Mouse (Mus musculus) hindbrain, embryonic 15.5 days (tissue): ENCODE data around the gene Nrf1. TPM values are rescaled to one million over a fixed set of nuclear protein-coding genes. Genes with fewer than 3 reads are reported as not detected.
A peak's percentile ranks its signal among the peaks of the same experiment; 100 is the strongest.

ENCODE experiments used
- ATAC-seq: fragments of 200-750 bp; cut with Nextera tagmentation; 2 replicates; pipeline ENCODE4 v1.8.0; 2017; ENCODE audit warnings: low read depth, moderate number of reproducible peaks, moderate TSS enrichment; ENCODE audit not compliant: low FRiP score
- H3K27ac ChIP-seq: fragments of 300-500 bp; sonication (generic); replicated peaks from 2 replicates; pipeline ENCODE4 v1.5.1; 2015; ENCODE audit warnings: mild to moderate bottlenecking, inconsistent platforms
- H3K27me3 ChIP-seq: fragments of 300-500 bp; sonication (generic); 2 replicates; pipeline ENCODE4 v1.6.1; 2015; ENCODE audit warnings: control low read depth, inconsistent platforms
- H3K36me3 ChIP-seq: fragments of 300-500 bp; sonication (generic); 2 replicates; pipeline ENCODE4 v1.6.1; 2015; ENCODE audit warnings: control low read depth, inconsistent platforms
- H3K4me1 ChIP-seq: fragments of 300-500 bp; sonication (generic); replicated peaks from 2 replicates; pipeline ENCODE4 v1.6.1; 2015; ENCODE audit warnings: control low read depth, inconsistent platforms
- H3K4me2 ChIP-seq: fragments of 300-500 bp; sonication (generic); 2 replicates; pipeline ENCODE4 v1.6.1; 2015; ENCODE audit warnings: moderate library complexity, mild to moderate bottlenecking, inconsistent platforms
- H3K4me3 ChIP-seq: fragments of 300-500 bp; sonication (generic); 2 replicates; pipeline ENCODE4 v1.5.1; 2015; ENCODE audit warnings: mild to moderate bottlenecking, inconsistent platforms
- H3K9ac ChIP-seq: fragments of 300-500 bp; sonication (generic); 2 replicates; pipeline ENCODE4 v1.6.1; 2015; ENCODE audit warnings: inconsistent platforms
- H3K9me3 ChIP-seq: fragments of 300-500 bp; sonication (generic); 2 replicates; pipeline ENCODE4 v1.6.1; 2016; ENCODE audit warnings: control low read depth, inconsistent platforms
- WGBS: fragments of 180-500 bp; shearing (Covaris S2); methylation state at CpG from one replicate; pipeline ENCODE4 v1.1.7; 2015; 5-methylcytosine and 5-hydroxymethylcytosine counted together
- polyA plus RNA-seq: library from polyadenylated mRNA; unstranded; fragments of >200 nt; fragmentation: Nextera tagmentation; extraction: Ambion mirVana; gene quantifications from 2 replicates; pipeline ENCODE4 v1.2.1, GENCODE M21; 2015

Gene Nrf1
- polyA plus RNA-seq, 1 experiment from 2014 or later = 36.5 TPM

DNA sequence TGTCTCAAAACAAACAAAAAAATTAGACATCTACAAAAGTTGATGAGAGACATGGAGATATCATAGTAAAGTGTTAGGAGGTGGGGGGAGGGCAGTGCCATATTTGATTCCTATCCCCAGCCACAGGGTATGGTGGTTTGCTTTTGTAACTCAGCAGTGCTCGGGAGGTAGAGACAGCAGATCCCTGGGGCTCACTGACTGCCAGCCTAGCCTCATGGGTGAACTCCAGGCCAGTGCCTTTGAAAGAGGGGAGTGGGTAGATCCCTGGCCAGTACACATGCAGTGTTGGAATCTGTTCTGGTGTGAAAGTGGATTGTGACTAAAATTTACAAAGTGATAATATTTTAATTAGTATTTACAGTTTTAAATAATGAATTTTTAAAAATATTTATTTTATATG, 75.6 kb downstream of the Nrf1 start:
- Histone ChIP-seq H3K4me2 (no peak overlapping the region), H3K9ac (no peak overlapping the region), H3K27me3 (no peaks in the 10 kb centered on the region), H3K36me3 (peaks cover 9% of the 10 kb centered on the region), H3K9me3 (no peaks in the 10 kb centered on the region), H3K4me1 (no peaks in the 10 kb centered on the region), H3K4me3 (no peak overlapping the region), H3K27ac (no peak overlapping the region)
- no peak for ATAC-seq
- WGBS = 77% methylated on average over 1 of the region's 1 CpGs

- Histone ChIP-seq H3K4me1 (no peaks in the 10 kb centered on the region), H3K27me3 (no peaks in the 10 kb centered on the region), H3K27ac (no peak overlapping the region), H3K9me3 (no peaks in the 10 kb centered on the region), H3K9ac (no peak overlapping the region), H3K36me3 (peaks cover 3% of the 10 kb centered on the region), H3K4me3 (no peak overlapping the region), H3K4me2 (no peak overlapping the region)
- 87% methylated on average over 7 of the region's 7 CpGs for WGBS
- no peak for ATAC-seq
Measured at GRCm38 (mm10) chr6:30126060-30126459, 78.3 kb downstream of the Nrf1 start.

DNA sequence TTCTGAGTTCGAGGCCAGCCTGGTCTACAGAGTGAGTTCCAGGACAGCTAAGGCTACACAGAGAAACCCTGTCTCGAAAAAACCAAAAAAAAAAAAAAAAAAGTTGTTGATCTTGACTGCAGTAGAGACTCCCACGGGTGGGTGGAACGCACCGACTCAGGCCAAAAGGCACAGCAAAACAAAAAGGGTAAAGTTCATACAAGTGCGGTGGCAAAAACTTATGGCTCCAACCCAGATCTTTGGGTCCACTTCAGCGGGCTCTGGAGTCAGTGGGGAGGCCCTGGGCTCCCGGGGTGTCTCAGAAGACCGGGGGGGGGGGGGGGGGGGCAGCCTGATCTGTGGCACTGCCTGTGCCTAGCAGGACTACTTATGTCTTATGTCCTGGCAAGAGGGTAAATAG, 79.0 kb downstream of the Nrf1 start:
- no peak overlapping the region for H3K4me2 ChIP-seq
- peaks cover 3% of the 10 kb centered on the region for H3K36me3 ChIP-seq
- H3K27ac ChIP-seq = no peak overlapping the region
- H3K4me3 ChIP-seq = no peak overlapping the region
- no peaks in the 10 kb centered on the region for H3K27me3 ChIP-seq
- H3K9ac ChIP-seq = no peak overlapping the region
- no peak for ATAC-seq
- no peaks in the 10 kb centered on the region for H3K9me3 ChIP-seq
- whole genome bisulfite sequencing = 95% methylated on average over 9 of the region's 9 CpGs
- no peaks in the 10 kb centered on the region for H3K4me1 ChIP-seq

DNA sequence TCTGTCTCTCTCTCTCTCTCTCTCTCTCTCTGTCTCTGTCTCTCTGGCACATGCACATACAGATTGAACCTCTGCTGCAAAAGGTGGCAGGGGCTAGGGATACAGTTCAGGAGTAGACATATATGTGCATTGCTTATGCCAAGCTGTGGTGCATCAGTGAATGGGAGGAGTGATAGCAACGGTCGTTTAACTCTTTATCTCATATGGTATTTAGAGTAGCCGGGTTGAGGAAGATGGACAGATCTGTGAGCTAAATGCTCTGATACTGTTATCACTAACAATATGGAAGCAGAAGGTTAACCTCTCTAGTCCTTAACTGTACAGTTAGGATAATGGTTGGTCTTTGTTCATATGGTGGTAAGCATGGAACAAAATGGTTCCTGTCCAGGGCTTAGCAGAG, 84.6 kb downstream of the Nrf1 start:
- ATAC-seq = no peak
- Histone ChIP-seq H3K4me1 (no peaks in the 10 kb centered on the region), H3K4me2 (no peak overlapping the region), H3K27ac (no peak overlapping the region), H3K27me3 (no peaks in the 10 kb centered on the region), H3K9ac (no peak overlapping the region), H3K36me3 (no peaks in the 10 kb centered on the region), H3K9me3 (no peaks in the 10 kb centered on the region), H3K4me3 (no peak overlapping the region)
- 94% methylated on average over 3 of the region's 3 CpGs for WGBS

- no peak for ATAC-seq
- Histone ChIP-seq H3K9me3 (no peaks in the 10 kb centered on the region), H3K27ac (no peak overlapping the region), H3K4me1 (no peaks in the 10 kb centered on the region), H3K9ac (no peak overlapping the region), H3K4me2 (no peak overlapping the region), H3K4me3 (no peak overlapping the region), H3K27me3 (no peaks in the 10 kb centered on the region), H3K36me3 (no peaks in the 10 kb centered on the region)
- 65% methylated on average over 3 of the region's 3 CpGs for WGBS
Measured at GRCm38 (mm10) chr6:30135590-30135989, 87.8 kb downstream of the Nrf1 start.

DNA sequence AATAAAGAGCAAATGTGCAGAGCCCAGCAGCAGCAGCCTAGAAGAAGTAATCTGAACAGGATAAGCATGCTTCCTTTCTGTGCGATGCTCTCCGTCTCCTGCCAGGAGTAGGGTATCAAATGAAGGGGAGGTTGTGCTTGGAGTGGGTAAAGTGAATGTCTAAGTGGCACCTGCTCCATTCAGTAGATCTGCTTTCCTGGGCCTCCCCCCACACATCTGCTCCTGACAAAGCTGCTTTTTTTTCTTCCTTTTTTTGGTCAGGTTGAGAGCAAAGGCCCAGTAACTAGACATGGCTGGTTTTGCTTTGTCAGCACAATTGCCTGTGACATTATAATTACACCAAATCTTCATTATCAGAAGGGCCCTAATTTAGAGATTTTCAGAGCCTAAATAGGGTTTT, 89.4 kb downstream of the Nrf1 start:
- no peak overlapping the region for H3K4me3 ChIP-seq
- no peaks in the 10 kb centered on the region for H3K27me3 ChIP-seq
- no peak overlapping the region for H3K27ac ChIP-seq
- H3K9me3 ChIP-seq = no peaks in the 10 kb centered on the region
- H3K9ac ChIP-seq = no peak overlapping the region
- H3K4me2 ChIP-seq = no peak overlapping the region
- H3K4me1 ChIP-seq = no peaks in the 10 kb centered on the region
- 70% methylated on average over 2 of the region's 2 CpGs for WGBS
- no peak for ATAC-seq
- 0 out of 2 replicates have a peak, but pooled peaks cover 6% of the 10 kb centered on the region for H3K36me3 ChIP-seq

- no peak overlapping the region for H3K4me2 ChIP-seq
- H3K27me3 ChIP-seq = no peaks in the 10 kb centered on the region
- WGBS = 94% methylated on average over 7 of the region's 7 CpGs
- H3K4me3 ChIP-seq = no peak overlapping the region
- no peaks in the 10 kb centered on the region for H3K9me3 ChIP-seq
- ATAC-seq = no peak
- H3K36me3 ChIP-seq = 0 out of 2 replicates have a peak, but pooled peaks cover 6% of the 10 kb centered on the region
- H3K27ac ChIP-seq = no peak overlapping the region
- no peak overlapping the region for H3K9ac ChIP-seq
- no peaks in the 10 kb centered on the region for H3K4me1 ChIP-seq
Measured at GRCm38 (mm10) chr6:30139329-30140045, 91.7 kb downstream of the Nrf1 start.

DNA sequence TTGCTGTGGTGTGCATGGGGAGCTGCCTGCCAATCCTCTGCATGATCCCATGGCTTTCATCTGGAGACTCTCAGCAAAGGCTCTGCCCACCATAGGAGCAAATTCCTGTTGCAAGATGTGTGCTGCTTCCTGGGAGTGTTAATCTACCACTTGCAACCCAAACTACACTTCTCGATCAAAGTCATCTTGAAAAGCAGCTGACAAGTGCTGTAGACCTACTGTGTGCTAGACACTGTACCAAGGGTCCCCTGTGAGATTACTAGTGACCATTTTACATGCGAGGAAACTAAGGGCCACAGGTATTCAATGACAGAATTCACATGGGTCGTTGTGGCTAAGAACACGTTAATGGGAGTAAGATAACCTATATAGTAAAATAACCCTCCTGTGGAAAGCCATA, 95.5 kb downstream of the Nrf1 start:
- ATAC-seq = no peak
- H3K4me1 ChIP-seq = no peaks in the 10 kb centered on the region
- no peak overlapping the region for H3K4me3 ChIP-seq
- no peak overlapping the region for H3K9ac ChIP-seq
- 94% methylated on average over 4 of the region's 4 CpGs for WGBS
- no peaks in the 10 kb centered on the region for H3K9me3 ChIP-seq
- H3K4me2 ChIP-seq = no peak overlapping the region
- H3K27me3 ChIP-seq = no peaks in the 10 kb centered on the region
- H3K27ac ChIP-seq = no peak overlapping the region
- peaks cover 6% of the 10 kb centered on the region; the same call in 1 of the 2 replicates for H3K36me3 ChIP-seq

DNA sequence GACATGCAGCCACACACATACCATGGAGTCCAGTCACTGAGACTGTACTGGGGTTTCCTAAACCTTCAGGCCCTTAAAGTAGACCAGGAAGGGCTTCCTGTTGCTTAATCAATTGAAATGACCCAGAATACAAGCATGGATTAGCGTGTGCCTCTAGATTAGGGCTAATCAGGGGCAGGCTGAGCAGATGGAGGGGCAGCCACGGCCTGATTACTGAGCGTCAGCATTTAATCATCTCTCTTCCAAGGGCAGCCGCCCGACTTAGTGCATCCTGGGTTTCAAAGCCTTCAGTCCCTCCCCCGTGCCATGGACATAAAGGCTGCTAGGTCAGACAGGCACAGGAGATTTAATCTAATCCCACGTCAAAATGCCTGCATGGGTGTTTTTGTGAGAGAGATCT, 99.3 kb downstream of the Nrf1 start:
- no peak overlapping the region for H3K4me2 ChIP-seq
- ATAC-seq = no peak
- 75% methylated on average over 7 of the region's 7 CpGs for whole genome bisulfite sequencing
- H3K27ac ChIP-seq = no peak overlapping the region
- no peak overlapping the region for H3K4me3 ChIP-seq
- H3K27me3 ChIP-seq = no peaks in the 10 kb centered on the region
- no peaks in the 10 kb centered on the region for H3K4me1 ChIP-seq
- H3K9ac ChIP-seq = no peak overlapping the region
- H3K9me3 ChIP-seq = no peaks in the 10 kb centered on the region
- H3K36me3 ChIP-seq = peaks cover under 1% of the 10 kb centered on the region; the same call in 1 of the 2 replicates

DNA sequence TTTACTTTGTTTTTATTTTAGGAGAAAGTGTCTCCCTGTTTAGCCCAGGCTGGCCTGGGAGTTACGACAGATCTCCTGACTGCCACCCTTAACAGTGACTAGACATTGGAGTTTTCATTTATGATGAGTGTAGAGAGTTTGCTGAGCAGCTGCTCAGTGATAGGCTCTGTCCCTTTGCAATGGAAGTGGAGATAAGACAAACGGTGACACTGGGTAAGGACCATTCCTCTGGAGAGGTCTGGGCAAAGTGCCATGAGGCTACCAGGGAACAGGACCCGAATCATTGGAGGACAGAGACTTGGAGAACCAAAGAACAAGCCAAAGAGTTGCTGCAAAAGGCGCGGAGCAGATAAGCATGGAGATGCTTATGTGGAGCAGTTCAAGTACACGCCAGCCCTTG, 100.0 kb downstream of the Nrf1 start:
- Histone ChIP-seq H3K9me3 (no peaks in the 10 kb centered on the region), H3K4me1 (peaks cover 7% of the 10 kb centered on the region), H3K36me3 (no peaks in the 10 kb centered on the region; the same call in 1 of the 2 replicates), H3K4me3 (no peak overlapping the region), H3K4me2 (no peak overlapping the region), H3K27ac (no peak overlapping the region), H3K27me3 (no peaks in the 10 kb centered on the region), H3K9ac (no peak overlapping the region)
- ATAC-seq = no peak
- 88% methylated on average over 6 of the region's 6 CpGs for WGBS

GRCm38 (mm10) chr6:30150471-30150870, 102.7 kb downstream of the Nrf1 start:
- H3K9me3 ChIP-seq = no peaks in the 10 kb centered on the region
- 88% methylated on average over 8 of the region's 8 CpGs for WGBS
- peaks cover 8% of the 10 kb centered on the region for H3K4me1 ChIP-seq
- H3K4me3 ChIP-seq = no peak overlapping the region
- no peak overlapping the region for H3K9ac ChIP-seq
- no peaks in the 10 kb centered on the region for H3K27me3 ChIP-seq
- H3K27ac ChIP-seq = no peak overlapping the region
- ATAC-seq = no peak
- H3K4me2 ChIP-seq = no peak overlapping the region
- no peaks in the 10 kb centered on the region; the same call in 1 of the 2 replicates for H3K36me3 ChIP-seq

- WGBS = 83% methylated on average over 12 of the region's 12 CpGs
- no peak overlapping the region for H3K4me2 ChIP-seq
Measured at GRCm38 (mm10) chr6:30152163-30152562, 104.4 kb downstream of the Nrf1 start.

DNA sequence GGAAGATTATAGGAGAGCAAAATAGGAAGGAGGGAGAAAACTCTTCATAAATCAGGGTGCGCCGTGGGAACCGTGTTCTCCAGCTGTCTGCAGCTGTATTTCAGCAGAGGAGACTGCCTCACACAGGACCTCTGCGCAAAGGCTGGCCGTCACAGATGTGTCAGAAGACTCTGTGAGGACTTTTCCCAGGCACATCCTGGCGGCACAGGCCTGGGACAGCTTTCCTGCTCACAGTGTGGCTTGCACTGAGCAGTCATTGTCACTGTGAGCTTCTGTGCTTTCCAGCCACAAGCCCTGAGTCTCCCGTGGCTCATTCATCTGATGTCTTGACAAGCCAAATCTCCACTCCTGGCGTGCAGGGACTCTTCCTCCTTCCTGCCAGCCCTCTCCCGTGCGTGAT, 104.9 kb downstream of the Nrf1 start:
- peak; percentile 61 for ATAC-seq
- H3K27ac ChIP-seq = no peak overlapping the region
- H3K9me3 ChIP-seq = no peaks in the 10 kb centered on the region

More at GRCm38 (mm10) chr6:30152163-30152562, 104.4 kb downstream of the Nrf1 start:
- no peaks in the 10 kb centered on the region for H3K27me3 ChIP-seq
- H3K9me3 ChIP-seq = no peaks in the 10 kb centered on the region
- no peak overlapping the region for H3K4me3 ChIP-seq
- no peaks in the 10 kb centered on the region; the same call in 1 of the 2 replicates for H3K36me3 ChIP-seq
- H3K9ac ChIP-seq = no peak overlapping the region
- ATAC-seq = no peak
- no peak overlapping the region; the same call in 1 of the 2 replicates for H3K27ac ChIP-seq
- H3K4me1 ChIP-seq = peaks cover 8% of the 10 kb centered on the region

More for the DNA sequence above, 104.9 kb downstream of the Nrf1 start:
- Histone ChIP-seq H3K4me3 (no peak overlapping the region), H3K27me3 (no peaks in the 10 kb centered on the region), H3K4me2 (no peak overlapping the region), H3K36me3 (no peaks in the 10 kb centered on the region; the same call in 1 of the 2 replicates), H3K4me1 (peaks cover 8% of the 10 kb centered on the region), H3K9ac (no peak overlapping the region)
- WGBS = 39% methylated on average over 10 of the region's 10 CpGs
